Mouse (Mus musculus) intestine, embryonic 15.5 days (tissue): ENCODE results near the gene Rab11fip5. TPM values are rescaled to one million over a fixed set of nuclear protein-coding genes. Genes with fewer than 3 reads are reported as not detected.
A peak's percentile ranks its signal among the peaks of the same experiment; 100 is the strongest.

Experiments used
- ATAC-seq: fragments of 200-750 bp; cut with Nextera tagmentation; 2 replicates; pipeline ENCODE4 v1.8.0; 2017; ENCODE audit warnings: moderate TSS enrichment, moderate library complexity
- H3K27ac ChIP-seq: fragments of 300-500 bp; sonication (generic); 2 replicates; pipeline ENCODE4 v1.5.1; 2015; ENCODE audit warnings: mild to moderate bottlenecking, inconsistent platforms
- H3K27me3 ChIP-seq: fragments of 300-500 bp; sonication (generic); replicated peaks from 2 replicates; pipeline ENCODE4 v1.6.1; 2015; ENCODE audit warnings: inconsistent platforms
- H3K36me3 ChIP-seq: fragments of 300-500 bp; sonication (generic); 2 replicates; pipeline ENCODE4 v1.6.1; 2015; ENCODE audit warnings: inconsistent platforms
- H3K4me1 ChIP-seq: fragments of 300-500 bp; sonication (generic); replicated peaks from 2 replicates; pipeline ENCODE4 v1.6.1; 2015; ENCODE audit warnings: inconsistent platforms
- H3K4me2 ChIP-seq: fragments of 300-500 bp; sonication (generic); replicated peaks from 2 replicates; pipeline ENCODE4 v1.6.1; 2015; ENCODE audit warnings: mild to moderate bottlenecking, inconsistent platforms
- H3K4me3 ChIP-seq: fragments of 300-500 bp; sonication (generic); replicated peaks from 2 replicates; pipeline ENCODE4 v1.5.1; 2015; ENCODE audit warnings: inconsistent platforms
- H3K9ac ChIP-seq: fragments of 300-500 bp; sonication (generic); 2 replicates; pipeline ENCODE4 v1.6.1; 2015; ENCODE audit warnings: inconsistent platforms
- H3K9me3 ChIP-seq: fragments of 300-500 bp; sonication (generic); 2 replicates; pipeline ENCODE4 v1.6.1; 2016; ENCODE audit warnings: inconsistent platforms
- WGBS: fragments of 180-500 bp; shearing (Covaris S2); methylation state at CpG from one replicate; pipeline ENCODE4 v1.1.7; 2015; 5-methylcytosine and 5-hydroxymethylcytosine counted together
- polyA plus RNA-seq: library from polyadenylated mRNA; unstranded; fragments of >200 nt; fragmentation: Nextera tagmentation; extraction: Ambion mirVana; gene quantifications from 2 replicates; pipeline ENCODE4 v1.2.1, GENCODE M21; 2015

The Rab11fip5 gene
- polyA plus RNA-seq, 1 experiment from 2014 or later, result 12.0 TPM

DNA sequence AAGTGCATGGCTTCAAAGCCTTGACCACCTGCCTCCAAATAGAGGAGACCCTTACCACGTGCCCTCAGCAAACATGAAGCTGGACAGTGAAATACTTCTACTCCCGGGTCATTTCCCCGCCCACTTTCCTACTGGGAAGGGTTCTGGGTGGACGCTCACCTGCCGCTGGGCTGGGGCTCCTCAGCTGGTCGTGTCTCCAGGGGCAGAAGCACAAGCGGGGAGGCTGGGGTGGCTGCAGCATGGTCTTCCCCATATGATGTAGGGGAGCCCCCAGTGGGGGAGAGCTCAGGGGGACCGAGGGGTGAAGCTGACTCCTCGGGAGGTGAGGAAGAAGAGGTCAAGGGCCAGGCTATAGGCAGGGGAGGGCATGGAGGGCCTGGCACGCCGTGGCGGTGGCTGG lies 34.2 kb downstream of the Rab11fip5 start:
- ATAC-seq, result no peak
- WGBS, result 72% methylated on average over 12 of the region's 12 CpGs
- H3K4me3 ChIP-seq, result no peak overlapping the region
- H3K9me3 ChIP-seq, result no peaks in the 10 kb centered on the region
- no peaks in the 10 kb centered on the region for H3K27me3 ChIP-seq
- H3K36me3 ChIP-seq, result 0 out of 2 replicates have a peak, but pooled peaks cover 2% of the 10 kb centered on the region
- H3K4me2 ChIP-seq, result no peak overlapping the region
- H3K4me1 ChIP-seq, result no peaks in the 10 kb centered on the region
- no peak overlapping the region for H3K27ac ChIP-seq
- no peak overlapping the region for H3K9ac ChIP-seq

DNA sequence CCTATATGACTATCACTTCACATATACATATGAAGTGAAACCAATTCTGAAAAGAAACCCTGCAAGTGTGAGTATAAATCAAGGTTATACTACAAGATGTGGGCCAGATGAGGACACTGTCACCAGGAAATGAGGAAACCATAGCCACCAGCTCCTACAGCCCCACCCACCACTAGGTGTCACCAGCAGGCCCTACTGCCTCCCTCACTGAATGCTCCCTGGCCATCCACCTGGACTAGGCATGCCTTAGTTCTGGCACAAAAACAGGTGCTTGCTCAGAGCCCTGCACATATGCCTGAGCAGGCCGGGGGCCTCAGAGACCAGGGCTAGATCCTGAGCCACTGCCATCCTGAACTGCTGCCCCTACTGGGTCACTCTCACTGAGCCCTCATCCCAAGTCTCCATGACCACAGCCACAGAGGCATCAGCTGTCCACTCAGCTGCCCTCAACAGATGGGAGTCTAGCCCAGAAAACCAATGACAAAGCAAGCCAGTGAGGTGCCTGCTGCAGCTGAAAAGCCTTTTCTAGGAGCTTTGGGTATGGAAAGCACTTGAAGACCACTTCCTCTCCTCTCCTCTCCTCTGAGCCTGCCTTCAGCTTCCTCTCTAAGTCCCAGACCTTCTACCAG lies 35.0 kb downstream of the Rab11fip5 start:
- peak; percentile 67 for ATAC-seq
- H3K9me3 ChIP-seq, result no peaks in the 10 kb centered on the region
- H3K27me3 ChIP-seq, result no peaks in the 10 kb centered on the region
- H3K27ac ChIP-seq, result no peak overlapping the region
- H3K4me2 ChIP-seq, result no peak overlapping the region
- WGBS, result 65% methylated on average over 1 of the region's 1 CpGs
- no peaks in the 10 kb centered on the region for H3K4me1 ChIP-seq
- no peak overlapping the region for H3K9ac ChIP-seq
- 0 out of 2 replicates have a peak, but pooled peaks cover 2% of the 10 kb centered on the region for H3K36me3 ChIP-seq
- no peak overlapping the region for H3K4me3 ChIP-seq

DNA sequence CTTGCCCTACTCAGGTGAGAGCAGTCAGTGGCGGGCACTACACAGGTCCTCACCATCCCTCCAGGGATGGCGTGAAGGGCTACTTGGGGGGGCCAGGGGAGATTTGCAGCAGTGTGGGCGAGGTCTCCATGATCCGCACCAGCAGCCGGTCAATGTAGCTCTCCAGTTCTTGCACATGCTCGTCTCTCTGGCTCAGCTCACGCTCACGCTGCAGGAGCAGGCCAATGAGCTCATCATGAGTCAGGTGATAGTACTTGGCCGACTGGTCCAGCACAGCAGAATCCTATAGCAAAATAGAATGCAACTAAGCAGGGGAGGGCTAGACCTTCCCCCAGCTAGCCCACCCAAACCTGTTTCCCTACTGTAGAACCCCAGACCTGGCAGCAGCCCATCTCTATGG lies 37.5 kb downstream of the Rab11fip5 start:
- no peaks in the 10 kb centered on the region for H3K9me3 ChIP-seq
- no peaks in the 10 kb centered on the region for H3K27me3 ChIP-seq
- H3K4me2 ChIP-seq, result no peak overlapping the region
- 85% methylated on average over 9 of the region's 9 CpGs for WGBS
- no peak overlapping the region for H3K4me3 ChIP-seq
- no peak for ATAC-seq
- no peak overlapping the region for H3K27ac ChIP-seq
- H3K9ac ChIP-seq, result no peak overlapping the region
- H3K4me1 ChIP-seq, result peaks cover 5% of the 10 kb centered on the region
- H3K36me3 ChIP-seq, result 0 out of 2 replicates have a peak, but pooled peaks cover under 1% of the 10 kb centered on the region

DNA sequence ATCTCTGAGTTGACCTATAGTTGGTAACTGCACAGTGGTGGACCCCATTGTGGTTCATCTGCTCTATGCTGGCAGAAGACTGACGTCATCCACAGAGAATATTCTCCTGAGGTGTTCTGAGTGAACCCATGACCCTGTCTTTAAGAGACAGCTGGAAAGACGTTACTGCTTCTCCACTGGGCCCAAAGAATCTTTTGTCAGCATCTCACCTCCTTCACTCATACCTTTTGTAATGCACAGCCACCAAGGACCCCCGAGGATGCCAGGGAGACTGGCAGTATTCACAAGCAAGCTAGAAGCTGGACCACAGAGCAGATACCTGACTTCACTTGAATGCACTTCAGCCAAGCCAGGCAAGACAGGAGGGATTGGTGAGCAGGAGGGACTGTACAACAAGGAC lies 39.1 kb downstream of the Rab11fip5 start:
- no peaks in the 10 kb centered on the region for H3K27me3 ChIP-seq
- H3K4me1 ChIP-seq, result peaks cover 16% of the 10 kb centered on the region
- H3K27ac ChIP-seq, result no peak overlapping the region
- 71% methylated on average over 3 of the region's 3 CpGs for WGBS
- H3K9me3 ChIP-seq, result no peaks in the 10 kb centered on the region
- no peak overlapping the region for H3K4me2 ChIP-seq
- no peak for ATAC-seq
- no peak overlapping the region for H3K9ac ChIP-seq
- H3K36me3 ChIP-seq, result no peaks in the 10 kb centered on the region
- H3K4me3 ChIP-seq, result no peak overlapping the region

DNA sequence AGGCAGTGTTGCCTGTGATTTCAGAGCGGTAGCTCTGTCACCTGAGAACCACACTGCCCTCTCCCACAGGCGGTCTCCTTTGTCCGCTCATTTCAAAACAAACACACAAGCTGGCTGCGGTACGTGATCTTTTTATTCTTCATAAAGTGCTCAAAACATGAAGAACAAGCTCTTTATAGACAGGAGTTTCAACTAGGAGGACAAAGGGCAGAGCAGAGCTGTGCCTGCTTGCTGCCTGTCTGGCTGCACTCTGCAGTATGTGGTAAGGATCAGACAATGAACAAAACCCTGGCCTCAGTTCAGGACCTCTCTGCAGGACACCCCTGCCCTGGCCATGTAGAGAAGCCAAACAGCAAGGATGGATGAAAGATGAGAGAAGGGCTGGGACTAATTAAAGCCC lies 39.6 kb downstream of the Rab11fip5 start:
- Histone ChIP-seq H3K27ac (no peak overlapping the region), H3K4me1 (peaks cover 16% of the 10 kb centered on the region), H3K9me3 (no peaks in the 10 kb centered on the region), H3K4me2 (no peak overlapping the region), H3K36me3 (no peaks in the 10 kb centered on the region), H3K9ac (no peak overlapping the region), H3K4me3 (no peak overlapping the region), H3K27me3 (no peaks in the 10 kb centered on the region)
- WGBS, result 64% methylated on average over 5 of the region's 5 CpGs
- no peak for ATAC-seq

DNA sequence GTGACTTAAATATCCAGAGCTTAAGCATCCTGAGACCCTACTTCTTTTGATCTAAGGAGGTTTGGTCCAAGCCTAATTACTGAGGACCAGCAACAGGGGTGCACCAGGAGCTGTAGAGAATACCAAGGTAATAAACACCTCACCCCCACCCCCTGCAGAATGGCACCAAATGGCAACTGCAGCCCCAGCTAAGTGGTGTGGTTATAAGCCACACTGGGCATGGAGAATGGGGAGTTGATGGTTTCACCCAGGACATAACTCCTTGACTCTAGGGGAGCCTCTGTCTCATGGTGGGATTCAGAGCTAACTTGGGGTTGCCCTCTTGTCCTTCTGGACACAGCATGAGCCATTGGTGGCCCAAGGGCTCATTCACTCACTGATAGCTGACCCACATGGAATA lies 40.2 kb downstream of the Rab11fip5 start:
- Histone ChIP-seq H3K4me3 (no peak overlapping the region), H3K27me3 (no peaks in the 10 kb centered on the region), H3K4me1 (peaks cover 16% of the 10 kb centered on the region), H3K36me3 (no peaks in the 10 kb centered on the region), H3K27ac (no peak overlapping the region), H3K9me3 (no peaks in the 10 kb centered on the region), H3K4me2 (no peak overlapping the region), H3K9ac (no peak overlapping the region)
- ATAC-seq, result no peak

DNA sequence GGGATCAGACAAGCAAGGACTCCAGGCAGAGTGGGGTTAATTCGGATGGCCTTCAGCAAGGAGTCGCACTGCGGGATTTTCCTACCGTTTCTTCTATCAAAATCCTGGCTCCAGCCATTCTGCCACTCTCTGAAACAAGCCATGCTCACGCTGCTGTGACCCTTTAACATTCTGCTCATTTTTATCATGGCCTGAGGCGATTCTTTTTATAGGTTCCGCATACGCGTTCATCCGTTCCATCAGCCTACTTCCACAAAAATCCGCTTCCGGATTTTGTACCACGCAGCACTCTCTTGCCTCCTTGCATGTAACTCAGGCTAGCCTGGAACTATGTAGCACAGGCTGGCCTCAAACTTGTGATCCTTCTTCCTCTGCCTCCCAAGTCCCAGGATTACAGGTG lies 40.7 kb downstream of the Rab11fip5 start:
- Histone ChIP-seq H3K36me3 (no peaks in the 10 kb centered on the region), H3K4me3 (peak overlapping the region; percentile 57), H3K27me3 (no peaks in the 10 kb centered on the region), H3K27ac (peak overlapping the region; percentile 93), H3K4me2 (peak overlapping the region; percentile 96), H3K4me1 (peaks cover 16% of the 10 kb centered on the region), H3K9me3 (no peaks in the 10 kb centered on the region), H3K9ac (peak overlapping the region; percentile 61)
- ATAC-seq, result no peak; the same call in 1 of the 2 replicates
- WGBS, result 2% methylated on average over 13 of the region's 13 CpGs

DNA sequence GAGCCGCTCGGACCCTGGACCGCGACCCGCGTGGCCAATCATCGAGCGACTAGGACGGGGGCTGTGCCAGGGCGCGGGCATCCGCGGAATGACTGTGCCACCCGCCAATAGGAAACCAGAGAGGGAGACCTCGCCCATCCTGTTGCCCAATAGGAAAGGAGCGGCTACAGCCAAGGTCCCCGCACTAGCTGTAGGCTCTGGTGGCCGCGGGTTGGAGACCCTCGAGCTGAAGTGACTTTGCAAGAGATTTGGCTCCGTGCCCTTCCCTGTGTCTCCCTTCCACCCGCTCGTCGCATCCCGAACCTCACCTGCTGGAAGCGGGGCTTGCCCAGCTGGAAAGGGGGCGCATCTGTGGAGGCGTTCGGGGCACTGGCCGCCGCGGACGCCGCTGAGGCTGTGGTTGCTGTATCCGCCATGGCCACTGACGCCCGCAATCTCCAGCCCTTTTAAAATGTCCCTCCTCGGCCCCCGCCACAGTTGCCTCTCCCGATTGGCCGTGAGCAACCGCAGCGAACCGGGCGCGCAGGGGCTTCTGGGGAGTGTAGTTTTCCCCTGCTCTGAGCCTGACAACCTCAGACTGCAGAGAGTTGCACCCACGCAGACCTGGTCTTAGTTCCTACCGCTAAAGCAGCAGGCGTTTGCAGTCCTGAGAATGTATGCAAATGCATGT lies 41.3 kb downstream of the Rab11fip5 start, which contains the start of gene Sfxn5:
TSS of gene Sfxn5 (minus strand) at position 423 of the 670 bp plus-strand sequence.
- Histone ChIP-seq H3K9me3 (no peaks in the 10 kb centered on the region), H3K4me2 (peak within 1 kb of the TSS; percentile 96), H3K9ac (peak within 1 kb of the TSS; percentile 61), H3K4me1 (peaks cover 16% of the 10 kb centered on the region), H3K27me3 (no peaks in the 10 kb centered on the region), H3K27ac (peak within 1 kb of the TSS; percentile 93), H3K36me3 (no peaks in the 10 kb centered on the region), H3K4me3 (peak within 1 kb of the TSS; percentile 57)
- ATAC-seq, result peak; percentile 97
- under 1% methylated on average over 49 of the region's 49 CpGs for WGBS

DNA sequence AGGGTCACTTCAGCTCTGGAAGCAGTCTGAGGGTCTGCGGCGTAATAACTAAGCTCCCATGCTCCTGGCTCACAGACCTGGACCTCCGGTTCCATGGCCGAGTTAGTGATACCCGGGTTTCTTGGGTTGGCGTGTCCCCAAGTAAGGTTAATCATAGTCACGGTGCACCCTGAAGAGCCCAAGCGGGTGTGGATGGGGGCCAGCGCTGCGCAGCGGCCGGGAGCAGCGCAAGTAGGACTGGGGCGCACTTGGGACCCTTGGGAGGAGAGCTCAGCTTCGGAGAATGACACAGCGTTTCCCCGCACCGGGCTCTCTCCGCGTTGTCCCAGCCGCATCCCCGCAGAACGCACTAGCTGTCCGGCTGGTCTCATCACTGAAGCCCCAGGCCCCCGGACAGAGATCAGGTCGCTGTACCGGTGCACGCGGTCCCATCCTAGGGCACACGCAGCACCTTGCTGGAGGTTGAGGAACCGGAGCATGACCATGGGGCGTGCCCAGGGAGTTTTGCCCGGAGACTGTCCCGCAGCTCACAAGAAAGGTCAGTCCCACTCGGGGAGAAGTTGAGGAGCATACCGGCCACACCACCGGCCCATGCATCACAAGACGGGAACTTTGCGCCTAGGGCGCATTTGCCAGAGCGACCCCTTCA lies 42.0 kb downstream of the Rab11fip5 start:
- H3K36me3 ChIP-seq, result no peaks in the 10 kb centered on the region
- peak overlapping the region; percentile 57 for H3K4me3 ChIP-seq
- no peaks in the 10 kb centered on the region for H3K9me3 ChIP-seq
- peak overlapping the region; percentile 96 for H3K4me2 ChIP-seq
- under 1% methylated on average over 41 of the region's 41 CpGs for WGBS
- H3K27ac ChIP-seq, result peak overlapping the region; percentile 93; the same call in 1 of the 2 replicates
- no peaks in the 10 kb centered on the region for H3K27me3 ChIP-seq
- H3K9ac ChIP-seq, result peak overlapping the region; percentile 61
- peaks cover 16% of the 10 kb centered on the region for H3K4me1 ChIP-seq
- peak; percentile 52 for ATAC-seq

DNA sequence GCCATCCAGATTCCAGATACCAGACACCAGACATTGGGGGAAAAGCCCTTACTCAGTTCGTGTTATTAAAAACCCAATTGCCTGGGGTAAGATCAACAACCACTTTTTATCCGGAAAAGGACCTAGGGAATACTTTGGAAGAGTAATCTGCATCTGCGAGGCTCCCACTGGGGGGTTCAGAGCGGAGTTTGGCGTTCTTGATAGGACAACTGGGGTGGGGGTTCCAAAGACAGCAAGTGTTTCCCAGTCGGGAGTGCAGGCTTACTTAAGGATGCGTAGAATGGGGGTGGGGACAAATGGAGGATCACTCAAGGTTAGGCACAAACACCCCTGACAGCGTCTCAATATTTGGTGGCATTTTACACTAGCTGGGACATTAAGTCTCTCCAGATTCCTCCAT lies 42.7 kb downstream of the Rab11fip5 start:
- H3K36me3 ChIP-seq, result no peaks in the 10 kb centered on the region
- no peak overlapping the region for H3K27ac ChIP-seq
- no peaks in the 10 kb centered on the region for H3K27me3 ChIP-seq
- no peak for ATAC-seq
- 23% methylated on average over 8 of the region's 8 CpGs for WGBS
- no peak overlapping the region for H3K9ac ChIP-seq
- peaks cover 16% of the 10 kb centered on the region for H3K4me1 ChIP-seq
- H3K4me2 ChIP-seq, result peak overlapping the region; percentile 96
- peak overlapping the region; percentile 57; the same call in 1 of the 2 replicates for H3K4me3 ChIP-seq
- H3K9me3 ChIP-seq, result no peaks in the 10 kb centered on the region

DNA sequence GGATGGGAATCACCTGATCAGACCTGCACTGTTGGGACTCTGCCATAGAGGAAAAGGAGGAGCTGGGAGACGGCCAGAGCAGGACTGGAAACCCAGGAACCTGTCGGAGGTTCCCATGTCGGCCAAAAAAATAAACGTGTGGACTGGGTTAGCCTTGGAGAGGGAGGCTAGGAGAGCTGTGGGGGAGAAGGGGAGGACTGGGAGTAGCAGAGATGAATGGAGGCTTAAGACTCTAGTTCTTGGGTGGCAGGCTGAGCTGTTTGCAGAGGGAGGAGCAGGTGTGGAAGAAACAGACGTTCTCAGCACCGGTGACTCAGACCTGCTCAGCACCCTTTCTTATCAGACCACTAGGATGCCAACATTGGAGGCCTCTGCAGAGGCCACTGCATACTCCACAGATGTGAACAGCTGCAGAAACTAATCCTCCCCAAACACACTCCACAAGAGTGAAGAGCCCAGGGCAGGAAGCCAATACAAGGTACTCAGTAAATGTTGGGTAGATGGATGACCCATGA lies 43.2 kb downstream of the Rab11fip5 start:
- Histone ChIP-seq H3K4me2 (peak overlapping the region; percentile 96), H3K36me3 (no peaks in the 10 kb centered on the region), H3K4me3 (no peak overlapping the region), H3K9me3 (no peaks in the 10 kb centered on the region), H3K4me1 (peaks cover 16% of the 10 kb centered on the region), H3K27ac (no peak overlapping the region), H3K9ac (no peak overlapping the region), H3K27me3 (no peaks in the 10 kb centered on the region)
- 23% methylated on average over 6 of the region's 6 CpGs for WGBS
- no peak; the same call in 1 of the 2 replicates for ATAC-seq

DNA sequence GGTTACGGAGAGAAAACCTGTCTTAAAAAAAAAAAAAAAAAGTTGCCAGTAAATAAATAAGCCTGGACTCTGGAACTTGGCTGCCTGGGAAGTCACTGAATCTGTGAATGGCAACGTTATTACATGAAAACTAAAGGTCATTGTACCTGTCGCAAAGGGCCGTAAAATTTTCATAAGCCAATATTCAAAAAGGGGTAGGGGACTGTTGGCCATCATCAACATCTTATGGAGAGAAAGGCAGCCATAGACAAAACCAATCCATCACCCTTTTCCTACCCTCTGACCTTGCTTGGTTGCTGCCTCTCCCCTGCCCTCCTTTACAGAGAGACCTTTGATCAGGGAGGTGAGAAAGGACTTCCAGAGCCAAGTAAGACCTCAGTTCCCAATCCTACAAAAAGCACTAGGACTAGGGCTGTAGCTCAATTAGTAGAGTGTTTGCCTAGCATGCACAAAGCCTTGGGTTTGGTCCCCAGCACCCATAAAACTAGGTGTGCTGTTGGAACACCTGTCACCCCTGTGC lies 44.7 kb downstream of the Rab11fip5 start:
- no peak overlapping the region for H3K27ac ChIP-seq
- peaks cover 16% of the 10 kb centered on the region for H3K4me1 ChIP-seq
- H3K9me3 ChIP-seq, result no peaks in the 10 kb centered on the region
- H3K36me3 ChIP-seq, result no peaks in the 10 kb centered on the region
- no peak overlapping the region for H3K4me2 ChIP-seq
- H3K27me3 ChIP-seq, result no peaks in the 10 kb centered on the region
- no peak overlapping the region for H3K9ac ChIP-seq
- no peak for ATAC-seq
- no peak overlapping the region for H3K4me3 ChIP-seq
- 80% methylated on average over 4 of the region's 4 CpGs for WGBS
